Mouse (Mus musculus): Measurements from ENCODE around the gene Arhgef10l. TPM values are rescaled to one million over a fixed set of nuclear protein-coding genes. Genes with fewer than 3 reads are reported as not detected.

The Arhgef10l gene
- total and polyA plus RNA-seq, 3 experiments: 10.2 to 26.0 TPM; not detected in 1

GRCm38 (mm10) chr4:140630136-140630535 is 35.7 kb downstream of the Arhgef10l start:
- Histone ChIP-seq H3K4me1 (ENCODE audit: control insufficient read depth in 1 of 2, insufficient read depth in 2 of 2, low read length in 2 of 2) (no peaks in the 10 kb centered on the region), H3K36me3 (ENCODE audit: control insufficient read depth in 1 of 2, insufficient read depth in 2 of 2, low read length in 2 of 2) (no peaks in the 10 kb centered on the region), H3K4me3 (ENCODE audit: control insufficient read depth in 1 of 2, insufficient read depth in 1 of 2, low read depth in 2 of 2, low read length in 2 of 2) (no peak overlapping the region), H3K27me3 (ENCODE audit: control insufficient read depth in 1 of 2, insufficient read depth in 2 of 2, low read length in 2 of 2) (no peaks in the 10 kb centered on the region), H3K9me3 (replicated peaks; ENCODE audit: insufficient read depth, low read length) (no peaks in the 10 kb centered on the region), H3K9ac (ENCODE audit: control insufficient read depth, low read depth, low read length, poor library complexity, severe bottlenecking) (no peak overlapping the region), H3K79me2 (ENCODE audit: control insufficient read depth, insufficient read depth, low read length, poor library complexity) (no peaks in the 10 kb centered on the region), H3K27ac (ENCODE audit: control insufficient read depth, low read depth, low read length) (no peak overlapping the region)
- no peak for DNase-seq (ENCODE audit: low read depth, low spot score)
- no peak for TF ChIP-seq RCOR1 (IDR thresholded peaks at IDR 0.05; ENCODE audit: low read depth, low read length)
- TF ChIP-seq CHD2 (IDR thresholded peaks at IDR 0.05; ENCODE audit: low read length): no peak
- TF ChIP-seq USF1 (IDR thresholded peaks at IDR 0.05; ENCODE audit: low read depth, low read length): no peak
- TF ChIP-seq E2F4 (IDR thresholded peaks at IDR 0.05; ENCODE audit: borderline replicate concordance, low read depth, low read length): no peak
- no peak for TF ChIP-seq MAFK (IDR thresholded peaks at IDR 0.05; ENCODE audit: borderline replicate concordance, low read depth, low read length)
- TF ChIP-seq POLR2A (IDR thresholded peaks at IDR 0.05; ENCODE audit: control insufficient read depth in 1 of 2, insufficient read depth in 1 of 2, low read depth in 1 of 2, low read length in 2 of 2, poor library complexity in 1 of 2): no peak
- no peak for TF ChIP-seq TCF12 (IDR thresholded peaks at IDR 0.05; ENCODE audit: low read depth, low read length)
- TF ChIP-seq RAD21 (IDR thresholded peaks at IDR 0.05; ENCODE audit: low read depth, low read length): no peak
- no peak for TF ChIP-seq NRF1 (IDR thresholded peaks at IDR 0.05; ENCODE audit: insufficient read depth, low read depth, low read length, poor library complexity, severe bottlenecking)
- TF ChIP-seq HCFC1 (IDR thresholded peaks at IDR 0.05; ENCODE audit: low read depth, low read length): no peak

GRCm38 (mm10) chr4:140628971-140629370 is 36.8 kb downstream of the Arhgef10l start:
- no peaks in the 10 kb centered on the region for H3K4me1 ChIP-seq (ENCODE audit: control insufficient read depth in 1 of 2, insufficient read depth in 2 of 2, low read length in 2 of 2)
- TF ChIP-seq USF2 (IDR thresholded peaks at IDR 0.05; ENCODE audit: borderline replicate concordance in 1 of 2, insufficient read depth in 1 of 2, low read depth in 1 of 2, low read length in 2 of 2) (no peak), MXI1 (IDR thresholded peaks at IDR 0.05; ENCODE audit: low read depth, low read length) (no peak), JUND (IDR thresholded peaks at IDR 0.05; ENCODE audit: low read depth, low read length) (no peak), POLR2A (IDR thresholded peaks at IDR 0.05; ENCODE audit: control insufficient read depth in 1 of 2, insufficient read depth in 1 of 2, low read depth in 1 of 2, low read length in 2 of 2, poor library complexity in 1 of 2) (no peak), USF1 (IDR thresholded peaks at IDR 0.05; ENCODE audit: low read depth, low read length) (no peak), GABPA (IDR thresholded peaks at IDR 0.05; ENCODE audit: low read depth, low read length) (no peak), CHD1 (IDR thresholded peaks at IDR 0.05; ENCODE audit: low read depth, low read length) (no peak), MYB (IDR thresholded peaks at IDR 0.05; ENCODE audit: low read depth, low read length) (no peak), CHD2 (IDR thresholded peaks at IDR 0.05; ENCODE audit: low read length) (no peak), MYC (IDR thresholded peaks at IDR 0.05; ENCODE audit: low read depth, low read length) (no peak), BHLHE40 (IDR thresholded peaks at IDR 0.05; ENCODE audit: borderline replicate concordance, low read depth, low read length) (no peak), ZKSCAN1 (IDR thresholded peaks at IDR 0.05; ENCODE audit: low read depth, low read length) (no peak), RCOR1 (IDR thresholded peaks at IDR 0.05; ENCODE audit: low read depth, low read length) (no peak), TAL1 (IDR thresholded peaks at IDR 0.05; ENCODE audit: low read length) (no peak), E2F4 (IDR thresholded peaks at IDR 0.05; ENCODE audit: borderline replicate concordance, low read depth, low read length) (no peak), ZC3H11A (IDR thresholded peaks at IDR 0.05; ENCODE audit: low read depth, low read length) (no peak), RAD21 (IDR thresholded peaks at IDR 0.05; ENCODE audit: low read depth, low read length) (no peak), GATA1 (IDR thresholded peaks at IDR 0.05; ENCODE audit: low read depth, low read length) (no peak), POLR2AphosphoS5 (IDR thresholded peaks at IDR 0.05; ENCODE audit: borderline replicate concordance, low read depth, low read length) (no peak)
- H3K9me3 ChIP-seq (replicated peaks; ENCODE audit: insufficient read depth, low read length): no peaks in the 10 kb centered on the region
- H3K79me2 ChIP-seq (ENCODE audit: control insufficient read depth, insufficient read depth, low read length, poor library complexity): no peaks in the 10 kb centered on the region
- H3K27ac ChIP-seq (ENCODE audit: control insufficient read depth, low read depth, low read length): no peak overlapping the region
- no peaks in the 10 kb centered on the region for H3K36me3 ChIP-seq (ENCODE audit: control insufficient read depth in 1 of 2, insufficient read depth in 2 of 2, low read length in 2 of 2)
- no peak overlapping the region for H3K9ac ChIP-seq (ENCODE audit: control insufficient read depth, low read depth, low read length, poor library complexity, severe bottlenecking)
- DNase-seq (ENCODE audit: low read depth, low spot score): no peak
- no peak overlapping the region for H3K4me3 ChIP-seq (ENCODE audit: control insufficient read depth in 1 of 2, insufficient read depth in 1 of 2, low read depth in 2 of 2, low read length in 2 of 2)
- no peaks in the 10 kb centered on the region for H3K27me3 ChIP-seq (ENCODE audit: control insufficient read depth in 1 of 2, insufficient read depth in 2 of 2, low read length in 2 of 2)
